Mouse (Mus musculus) heart, embryonic 15.5 days (tissue): ENCODE data around the gene Krt39. TPM values are rescaled to one million over a fixed set of nuclear protein-coding genes. Genes with fewer than 3 reads are reported as not detected.

ENCODE experiments used
- ATAC-seq: fragments of 200-750 bp; cut with Nextera tagmentation; replicated peaks from 2 replicates; pipeline ENCODE4 v1.8.0; 2017; ENCODE audit warnings: low read depth, moderate TSS enrichment; ENCODE audit not compliant: insufficient number of reproducible peaks, insufficient read depth, low FRiP score
- H3K27ac ChIP-seq: fragments of 300-500 bp; sonication (generic); 2 replicates; pipeline ENCODE4 v1.5.1; 2015; ENCODE audit warnings: mild to moderate bottlenecking, inconsistent platforms
- H3K27me3 ChIP-seq: fragments of 300-500 bp; sonication (generic); 2 replicates; pipeline ENCODE4 v1.6.1; 2015; ENCODE audit warnings: inconsistent platforms
- H3K36me3 ChIP-seq: fragments of 300-500 bp; sonication (generic); 2 replicates; pipeline ENCODE4 v1.6.1; 2015; ENCODE audit warnings: mild to moderate bottlenecking, inconsistent platforms
- H3K4me1 ChIP-seq: fragments of 300-500 bp; sonication (generic); replicated peaks from 2 replicates; pipeline ENCODE4 v1.6.1; 2015; ENCODE audit warnings: inconsistent platforms
- H3K4me2 ChIP-seq: fragments of 300-500 bp; sonication (generic); 2 replicates; pipeline ENCODE4 v1.6.1; 2015; ENCODE audit warnings: inconsistent platforms, mild to moderate bottlenecking, moderate library complexity
- H3K4me3 ChIP-seq: fragments of 300-500 bp; sonication (generic); 2 replicates; pipeline ENCODE4 v1.5.1; 2015; ENCODE audit warnings: mild to moderate bottlenecking, inconsistent platforms
- H3K9ac ChIP-seq: fragments of 300-500 bp; sonication (generic); 2 replicates; pipeline ENCODE4 v1.6.1; 2015; ENCODE audit warnings: mild to moderate bottlenecking, inconsistent platforms
- H3K9me3 ChIP-seq: fragments of 300-500 bp; sonication (generic); replicated peaks from 2 replicates; pipeline ENCODE4 v1.6.1; 2016; ENCODE audit warnings: inconsistent platforms
- WGBS: fragments of 180-500 bp; shearing (Covaris S2); methylation state at CpG from one replicate; pipeline ENCODE4 v1.1.7; 2015; ENCODE audit warnings: mixed read lengths; 5-methylcytosine and 5-hydroxymethylcytosine counted together
- polyA plus RNA-seq: library from polyadenylated mRNA; unstranded; fragments of >200 nt; fragmentation: Nextera tagmentation; extraction: Ambion mirVana; gene quantifications from 2 replicates; pipeline ENCODE4 v1.2.1, GENCODE M21; 2015

Krt39 gene
- polyA plus RNA-seq, 1 experiment from 2014 or later, result not detected

DNA sequence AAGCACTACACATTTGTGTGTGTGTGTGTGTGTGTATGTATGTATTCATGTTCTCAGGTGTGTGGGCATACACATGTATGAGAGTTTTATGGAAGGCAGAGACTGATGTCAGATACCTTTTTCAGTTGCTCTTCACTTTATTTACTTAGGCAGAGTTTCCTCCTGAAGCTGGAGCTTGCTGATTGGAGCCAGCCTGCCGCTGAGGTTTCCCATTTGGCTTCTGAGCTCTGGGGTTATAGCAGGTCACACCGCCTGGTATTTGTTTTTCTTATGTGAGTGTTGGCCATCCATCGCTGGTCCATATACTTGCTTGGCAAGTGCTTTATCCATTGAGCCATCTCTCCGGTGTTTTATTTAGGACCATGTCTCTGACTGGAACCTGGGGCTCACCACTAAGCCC, 51.9 kb downstream of the Krt39 start:
- Histone ChIP-seq H3K9me3 (no peaks in the 10 kb centered on the region), H3K4me3 (no peak overlapping the region), H3K36me3 (no peaks in the 10 kb centered on the region), H3K4me1 (no peaks in the 10 kb centered on the region), H3K9ac (no peak overlapping the region), H3K4me2 (no peak overlapping the region), H3K27me3 (no peaks in the 10 kb centered on the region), H3K27ac (no peak overlapping the region)
- no peak for ATAC-seq
- 75% methylated on average over 4 of the region's 4 CpGs for WGBS

GRCm38 (mm10) chr11:99468566-99468965, 52.6 kb downstream of the Krt39 start:
- Histone ChIP-seq H3K27me3 (0 out of 2 replicates have a peak, but pooled peaks cover 4% of the 10 kb centered on the region), H3K4me3 (no peak overlapping the region), H3K4me1 (no peaks in the 10 kb centered on the region), H3K36me3 (no peaks in the 10 kb centered on the region), H3K27ac (no peak overlapping the region), H3K9ac (no peak overlapping the region), H3K9me3 (no peaks in the 10 kb centered on the region), H3K4me2 (no peak overlapping the region)
- 74% methylated on average over 11 of the region's 11 CpGs for WGBS
- ATAC-seq, result no peak

DNA sequence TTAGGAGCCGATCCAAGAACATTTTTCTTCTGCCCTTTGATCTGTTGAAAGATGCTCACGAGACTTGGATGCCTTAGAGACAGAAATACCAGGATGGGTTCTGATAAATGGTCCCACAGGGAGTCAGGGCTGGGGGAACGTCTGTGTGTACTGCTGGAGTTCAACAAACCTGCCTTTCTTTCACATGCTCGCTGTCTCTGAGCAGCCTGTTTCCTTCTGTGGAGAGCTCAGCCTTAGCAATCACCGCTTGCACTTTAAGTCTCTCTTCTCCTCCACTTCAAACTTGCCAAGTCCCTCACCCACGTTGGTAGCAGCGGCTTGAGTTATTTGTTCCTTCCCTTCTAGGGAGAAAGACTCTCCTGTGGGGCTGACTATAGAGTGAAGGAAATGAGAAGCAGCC, 54.8 kb downstream of the Krt39 start:
- H3K4me1 ChIP-seq, result no peaks in the 10 kb centered on the region
- WGBS, result 20% methylated on average over 7 of the region's 7 CpGs
- H3K9me3 ChIP-seq, result no peaks in the 10 kb centered on the region
- peaks cover 7% of the 10 kb centered on the region; the same call in 1 of the 2 replicates for H3K27me3 ChIP-seq
- no peak for ATAC-seq
- no peak overlapping the region for H3K4me2 ChIP-seq
- no peaks in the 10 kb centered on the region for H3K36me3 ChIP-seq
- H3K9ac ChIP-seq, result no peak overlapping the region
- no peak overlapping the region for H3K27ac ChIP-seq
- H3K4me3 ChIP-seq, result no peak overlapping the region

DNA sequence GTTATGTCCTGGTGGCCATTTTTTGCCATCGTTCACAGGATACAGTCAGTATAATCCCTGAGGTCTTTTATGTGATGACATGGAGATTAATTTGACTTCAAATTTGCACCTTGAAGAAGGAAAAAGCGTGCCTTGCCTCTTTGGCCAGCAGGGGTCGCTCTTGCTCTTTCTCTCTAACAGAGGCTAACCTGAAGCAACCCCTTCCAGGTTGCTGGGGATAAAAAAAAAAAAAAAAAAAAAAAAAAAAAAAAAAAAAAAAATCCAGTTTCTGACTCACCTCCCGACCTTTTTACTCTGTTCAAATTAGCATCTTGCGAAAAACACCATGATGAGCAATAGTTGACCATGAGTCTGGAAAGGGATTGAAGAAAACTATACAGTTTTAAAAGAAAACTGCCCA, 56.3 kb downstream of the Krt39 start:
- no peaks in the 10 kb centered on the region for H3K36me3 ChIP-seq
- WGBS, result 4% methylated on average over 5 of the region's 5 CpGs
- ATAC-seq, result no peak
- peaks cover 7% of the 10 kb centered on the region; the same call in 1 of the 2 replicates for H3K27me3 ChIP-seq
- H3K9ac ChIP-seq, result no peak overlapping the region
- H3K9me3 ChIP-seq, result no peaks in the 10 kb centered on the region
- no peak overlapping the region for H3K4me2 ChIP-seq
- no peak overlapping the region for H3K4me3 ChIP-seq
- no peaks in the 10 kb centered on the region for H3K4me1 ChIP-seq
- no peak overlapping the region for H3K27ac ChIP-seq

Other genes with a start within 250 kb of the Krt39 start
- not detected in 2 replicates for gene Krt24, start 236.1 kb downstream of the Krt39 start, polyA plus RNA-seq
- gene Krt25, start 198.4 kb downstream of the Krt39 start, polyA plus RNA-seq, result not detected in 2 replicates
- not detected in 2 replicates for gene Krt26, start 183.4 kb downstream of the Krt39 start, polyA plus RNA-seq
- not detected in 2 replicates for gene Krt27, start 170.2 kb downstream of the Krt39 start, polyA plus RNA-seq
- not detected in 2 replicates for gene Krt28, start 146.4 kb downstream of the Krt39 start, polyA plus RNA-seq
- gene Krt10, start 132.0 kb downstream of the Krt39 start, polyA plus RNA-seq, result 11.8 and 18.2 TPM in 2 replicates
- not detected in 2 replicates for gene Krt12, start 99.1 kb downstream of the Krt39 start, polyA plus RNA-seq
- gene Krt20, start 83.2 kb downstream of the Krt39 start, polyA plus RNA-seq, result 0.43 and 0.68 TPM in 2 replicates
- gene Krt23, start 28.2 kb downstream of the Krt39 start, polyA plus RNA-seq, result 0.32 and 0.35 TPM in 2 replicates
- gene Krt40, start 21.8 kb upstream of the Krt39 start, polyA plus RNA-seq, result not detected in 2 replicates
- gene Krtap3-3, start 29.5 kb upstream of the Krt39 start, polyA plus RNA-seq, result not detected in 2 replicates
- gene Krtap3-2, start 35.5 kb upstream of the Krt39 start, polyA plus RNA-seq, result not detected in 2 replicates
- not detected in 2 replicates for gene Gm11939, start 38.1 kb upstream of the Krt39 start, polyA plus RNA-seq
- not detected in 2 replicates for gene Krtap3-1, start 45.3 kb upstream of the Krt39 start, polyA plus RNA-seq
- gene Krtap1-5, start 59.7 kb upstream of the Krt39 start, polyA plus RNA-seq, result not detected in 2 replicates
- gene Krtap1-4, start 62.3 kb upstream of the Krt39 start, polyA plus RNA-seq, result not detected in 2 replicates
- gene Krtap1-3, start 70.0 kb upstream of the Krt39 start, polyA plus RNA-seq, result not detected in 2 replicates
- not detected in 2 replicates for gene Krtap9-3, start 76.8 kb upstream of the Krt39 start, polyA plus RNA-seq
- gene Gm11938, start 82.0 kb upstream of the Krt39 start, polyA plus RNA-seq, result not detected in 2 replicates
- not detected in 2 replicates for gene Gm11937, start 88.9 kb upstream of the Krt39 start, polyA plus RNA-seq
- not detected in 2 replicates for gene Krtap2-4, start 93.5 kb upstream of the Krt39 start, polyA plus RNA-seq
- gene Gm11562, start 99.1 kb upstream of the Krt39 start, polyA plus RNA-seq, result not detected in 2 replicates
- not detected in 2 replicates for gene Krtap4-1, start 106.9 kb upstream of the Krt39 start, polyA plus RNA-seq
- not detected in 2 replicates for gene Krtap4-2, start 113.7 kb upstream of the Krt39 start, polyA plus RNA-seq
- not detected in 2 replicates for gene Krtap4-7, start 122.8 kb upstream of the Krt39 start, polyA plus RNA-seq
- gene Gm11555, start 128.9 kb upstream of the Krt39 start, polyA plus RNA-seq, result not detected in 2 replicates
- not detected in 2 replicates for gene Gm11563, start 137.6 kb upstream of the Krt39 start, polyA plus RNA-seq
- gene Krtap4-6, start 144.6 kb upstream of the Krt39 start, polyA plus RNA-seq, result not detected in 2 replicates
- gene Gm14190, start 169.4 kb upstream of the Krt39 start, polyA plus RNA-seq, result not detected in 2 replicates
- not detected in 2 replicates for gene Gm14180, start 213.0 kb upstream of the Krt39 start, polyA plus RNA-seq